In genomic region chr8:69774503-69775148, GRCm38 (mm10) we compare ENCODE assay signal across 7 mouse cellular contexts. TPM values are rescaled to one million over a fixed set of nuclear protein-coding genes. Genes with fewer than 3 reads are reported as not detected.
DNase-seq lines count a peak whose midpoint lies in the region; ATAC-seq lines count a peak whose summit lies in the region.

Gene Gm20422 (minus strand): TSS chr8:69774886.

- peak within 1 kb of the TSS; percentile 93 for H3K9ac ChIP-seq in intestine, embryonic 15.5 days

- H3K9me3 ChIP-seq in intestine, embryonic 15.5 days: no peaks in the 10 kb centered on the region
- H3K9me3 ChIP-seq in midbrain, embryonic 10.5 days (replicated peaks): no peaks in the 10 kb centered on the region

- H3K27me3 ChIP-seq in intestine, embryonic 15.5 days (replicated peaks): no peaks in the 10 kb centered on the region
- no peaks in the 10 kb centered on the region for H3K27me3 ChIP-seq in midbrain, embryonic 10.5 days (ENCODE audit: low read depth, poor library complexity, severe bottlenecking)

- peak; percentile 100 for ATAC-seq in intestine, embryonic 15.5 days

- peak within 1 kb of the TSS; percentile 99 for H3K27ac ChIP-seq in intestine, embryonic 15.5 days
- peak within 1 kb of the TSS; percentile 99 for H3K27ac ChIP-seq in midbrain, embryonic 10.5 days (replicated peaks)

- H3K4me2 ChIP-seq in intestine, embryonic 15.5 days (replicated peaks): peak within 1 kb of the TSS; percentile 57

- WGBS in intestine, embryonic 15.5 days: under 1% methylated on average over 41 of the region's 41 CpGs
- WGBS in midbrain, embryonic 10.5 days: under 1% methylated on average over 41 of the region's 41 CpGs

- peak; percentile 93 for DNase-seq in adrenal gland, adult 2 months
- DNase-seq in embryo, embryonic 11.5 days (ENCODE audit: low read depth, low spot score): peak; percentile 93
- peak; percentile 85 for DNase-seq in gastrocnemius, postnatal 36 days
- peak; percentile 91 to 97 for DNase-seq in left cerebral cortex, postnatal 25 days (ENCODE audit: low spot score in 2 of 2)
- peak; percentile 94 for DNase-seq in midbrain, embryonic 10.5 days (ENCODE audit: low spot score)
- DNase-seq in right cerebral cortex, postnatal 4 days: peak; percentile 81

- intact Hi-C loops in gastrocnemius, postnatal 36 days (cut with DNase I): no loop called here
- intact Hi-C loops in left cerebral cortex, postnatal 25 days (cut with DNase I): no loop called here

- H3K4me1 ChIP-seq in intestine, embryonic 15.5 days (replicated peaks): peaks cover 8% of the 10 kb centered on the region; the same call in 1 of the 2 replicates
- H3K4me1 ChIP-seq in midbrain, embryonic 10.5 days: peaks cover 31% of the 10 kb centered on the region

- 0 out of 2 replicates have a peak, but pooled peaks cover 4% of the 10 kb centered on the region for H3K36me3 ChIP-seq in intestine, embryonic 15.5 days
- H3K36me3 ChIP-seq in midbrain, embryonic 10.5 days: peaks cover 25% of the 10 kb centered on the region

- peak within 1 kb of the TSS; percentile 65 for H3K4me3 ChIP-seq in intestine, embryonic 15.5 days (replicated peaks)
- peak within 1 kb of the TSS; percentile 81 for H3K4me3 ChIP-seq in midbrain, embryonic 10.5 days

RNA-seq across cellular contexts. Expression of gene Gm20422, which starts in this region (rescaled TPM):
- 1 to 10 TPM in 1 of 2 experiments, not detected in 1; 2.3 TPM for total RNA-seq in adrenal gland, adult 2 months (2021)
- 0.25 and 0.33 TPM in 2 replicates for polyA plus RNA-seq in adrenal gland, adult 2 months (2012; rRNA removed)
- 1 to 10 TPM; 1.3 to 2.4 TPM for total RNA-seq in gastrocnemius, postnatal 36 days (2021)
- polyA plus RNA-seq in intestine, embryonic 15.5 days (2015; fragmentation: Nextera tagmentation; extraction: Ambion mirVana): 0.49 TPM in 1 of 2 replicates, not detected in the other
- 1 to 10 TPM in 1 of 2 experiments, under 1 TPM in 1; 0.73 to 1.1 TPM for total RNA-seq in left cerebral cortex, postnatal 25 days (2021)
- 0.43 TPM in 1 of 2 replicates, not detected in the other for polyA plus RNA-seq in midbrain, embryonic 10.5 days (2016; fragmentation: Nextera tagmentation; extraction: Ambion mirVana)

Comparison
In these comparisons a context has a peak if more than half of its experiments do, and no peak if none do; other contexts are left out.
1. Peak in every context shown above with its lines: DNase-seq, ATAC-seq, H3K4me3 ChIP-seq and H3K27ac ChIP-seq.
2. Peak in ATAC-seq, H3K4me3 ChIP-seq, H3K27ac ChIP-seq, H3K9ac ChIP-seq and H3K4me2 ChIP-seq in intestine, embryonic 15.5 days; RNA of the gene not detected or under 1 TPM.
3. Peak in DNase-seq, H3K4me3 ChIP-seq and H3K27ac ChIP-seq in midbrain, embryonic 10.5 days; RNA of the gene not detected or under 1 TPM.